Mouse (Mus musculus): ENCODE measurements around the gene Bloc1s2.
"Not testable (repeated sequence)": the region's sequence is repeated elsewhere in the genome, so short reads cannot be mapped to it uniquely, and the experiment has no call there.

Gene Bloc1s2

GRCm38 (mm10) chr19:44121137-44121536, 25.1 kb downstream of the Bloc1s2 start:
- DNase-seq, result no peak

- not testable (repeated sequence) for DNase-seq
These were observed 25.6 kb downstream of the Bloc1s2 start for GRCm38 (mm10) chr19:44120686-44121085.

- DNase-seq, result no peak
These were observed 28.5 kb downstream of the Bloc1s2 start for GRCm38 (mm10) chr19:44117793-44118192.

- DNase-seq, result no peak
These were observed 34.5 kb downstream of the Bloc1s2 start for GRCm38 (mm10) chr19:44111706-44112105.

- DNase-seq, result peak; percentile 87
These were observed 35.9 kb downstream of the Bloc1s2 start for GRCm38 (mm10) chr19:44110356-44110755.

- peak; percentile 69 for DNase-seq
These were observed 37.2 kb downstream of the Bloc1s2 start for GRCm38 (mm10) chr19:44108996-44109395.

- no peak for DNase-seq
These were observed 38.4 kb downstream of the Bloc1s2 start for GRCm38 (mm10) chr19:44107661-44108521.

GRCm38 (mm10) chr19:44106831-44107660, 39.2 kb downstream of the Bloc1s2 start, which contains the start of gene Chuk:
Gene Chuk, minus strand, starts transcription at chr19:44107480.
- peak; percentile 93 for DNase-seq

GRCm38 (mm10) chr19:44104393-44104792, 41.9 kb downstream of the Bloc1s2 start:
- DNase-seq, result no peak

GRCm38 (mm10) chr19:44103001-44103400, 43.2 kb downstream of the Bloc1s2 start:
- no peak for DNase-seq

- DNase-seq, result no peak
These were observed 45.4 kb downstream of the Bloc1s2 start for GRCm38 (mm10) chr19:44100840-44101239.

Data from kidney, adult 11 months (tissue).